Mouse (Mus musculus) heart, postnatal 36 days (tissue): ENCODE measurements around the gene Gipc2. TPM values are rescaled to one million over a fixed set of nuclear protein-coding genes. Genes with fewer than 3 reads are reported as not detected.
A peak's percentile ranks its signal among the peaks of the same experiment; 100 is the strongest.

ENCODE experiments used
- DNase-seq, 2 experiments: peaks; one replicate each; pipeline ENCODE4 v3.0.0; 2021 to 2022
- intact Hi-C: fragments of 180-260 bp; cut with DNase I; formaldehyde crosslinking; loops from one replicate; pipeline ENCODE4 v1.15.1; 2025
- total RNA-seq, 2 experiments: library from RNA; stranded (reverse); gene quantifications; 2 replicates each; pipeline ENCODE4 v1.2.3; 2021

The Gipc2 gene
- total RNA-seq, 2 experiments from 2014 or later = 3.5 to 3.6 TPM

DNA sequence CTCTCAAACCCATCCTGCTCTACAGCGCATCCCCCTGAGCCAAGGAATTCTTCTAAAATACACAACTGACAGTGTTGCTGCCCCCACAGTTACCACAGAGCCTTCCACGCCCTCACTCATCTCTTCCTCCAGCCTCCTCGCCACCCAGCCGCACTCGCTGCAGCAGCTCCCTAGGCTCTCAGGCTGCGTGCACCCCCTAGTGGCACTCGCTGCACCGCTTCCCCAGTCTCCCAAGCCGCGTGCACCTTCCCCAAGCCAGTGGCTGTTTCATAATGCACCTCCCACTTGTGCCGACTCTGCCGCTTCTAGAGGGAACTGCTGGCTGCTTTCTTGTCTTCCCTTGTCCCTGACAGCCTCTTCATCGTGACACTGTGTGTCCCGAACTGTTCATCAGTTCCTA is 60.7 kb downstream of the Gipc2 start:
- intact Hi-C loops = no loop called here
- peak; percentile 52 to 68 for DNase-seq

DNA sequence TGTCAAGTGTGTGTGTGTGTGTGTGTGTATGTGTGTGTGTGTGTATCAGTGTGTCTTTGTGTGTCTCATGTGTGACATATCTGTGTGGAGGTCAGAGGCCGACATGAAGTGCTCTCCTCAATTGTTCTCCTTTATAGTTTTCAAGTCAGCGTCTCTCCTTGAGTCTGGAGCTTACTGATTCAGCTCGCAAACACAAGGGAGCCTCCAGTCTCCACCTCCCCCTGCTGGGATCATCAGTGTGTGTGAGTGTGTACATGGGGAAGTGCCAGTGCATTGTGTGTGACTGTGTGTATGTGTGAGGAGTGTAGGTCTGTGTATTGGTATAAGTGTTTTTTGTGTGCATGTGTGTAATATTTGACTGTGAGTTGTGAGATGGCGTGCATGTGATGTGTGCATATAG is 62.6 kb downstream of the Gipc2 start:
- DNase-seq = no peak
- intact Hi-C loops = no loop called here

DNA sequence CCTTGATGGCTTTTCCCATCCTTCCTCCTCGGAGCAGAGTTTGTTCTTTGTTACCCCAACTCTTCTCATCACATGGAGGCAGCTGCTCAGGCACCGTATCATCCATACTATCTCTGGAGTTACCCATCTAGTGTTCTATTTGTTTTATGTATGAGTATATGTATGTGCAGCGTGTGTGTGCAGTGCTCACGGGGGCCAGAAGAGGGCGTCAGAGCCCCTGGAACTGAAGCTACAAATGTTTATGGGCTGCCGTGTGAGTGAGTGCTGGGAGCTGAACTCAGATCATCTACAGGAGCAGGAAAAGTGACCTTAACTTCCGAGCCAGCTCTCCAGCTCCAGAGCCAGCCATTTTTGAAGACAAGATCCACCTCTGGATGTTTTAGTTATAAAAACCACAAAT is 64.6 kb downstream of the Gipc2 start:
- no peak for DNase-seq
- intact Hi-C loops = no loop called here

DNA sequence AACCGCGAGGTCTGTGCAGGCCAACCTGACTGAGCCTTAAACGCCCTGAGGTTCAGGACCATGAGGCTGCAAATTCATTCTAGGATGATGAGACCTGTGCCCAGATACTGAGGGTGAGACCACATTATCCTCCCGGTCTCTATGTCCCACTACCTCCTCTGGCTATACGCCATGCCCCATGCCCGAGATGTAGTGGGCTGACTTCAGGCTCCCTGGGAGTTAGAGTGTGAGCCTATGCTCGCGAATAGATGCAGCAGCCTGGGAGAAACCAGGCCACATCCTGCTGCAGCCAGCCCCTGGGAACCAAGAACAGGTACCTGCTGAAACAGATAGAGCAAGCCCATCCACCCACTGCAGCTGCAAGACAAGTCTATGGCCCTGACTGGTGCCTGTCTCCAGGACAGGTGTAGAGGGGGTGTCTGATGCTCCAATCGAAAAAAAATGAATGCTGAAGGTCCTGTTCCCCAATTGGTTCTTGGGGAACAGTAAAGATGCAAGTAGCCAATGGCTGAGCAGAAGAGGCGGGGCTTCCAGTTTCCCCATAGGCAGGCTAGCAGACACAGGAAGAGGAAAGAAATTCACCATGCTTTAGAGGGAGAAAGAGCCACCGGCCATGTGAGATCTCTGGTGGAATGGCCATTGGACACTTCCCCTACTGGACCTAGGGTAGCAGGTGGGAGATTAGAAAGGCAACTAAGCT is 65.8 kb downstream of the Gipc2 start:
- intact Hi-C loops = no loop called here

DNA sequence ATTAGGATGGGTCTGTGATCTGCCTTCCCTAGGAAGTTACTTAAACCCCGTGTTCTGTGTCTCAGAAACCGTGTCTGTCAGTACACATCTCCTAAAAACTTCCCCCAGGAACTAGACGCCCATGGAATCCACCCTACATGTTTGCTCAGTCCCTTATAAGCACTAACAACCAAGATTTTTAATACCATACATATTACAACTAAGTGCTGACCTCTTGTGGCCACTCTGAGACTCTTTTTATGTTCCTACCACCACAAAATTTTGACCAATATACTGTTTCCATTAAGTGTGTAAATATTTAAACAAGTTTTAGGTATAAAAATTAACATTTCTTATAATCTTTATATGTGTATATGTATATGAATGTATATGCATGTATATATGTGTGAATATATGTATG is 71.0 kb downstream of the Gipc2 start:
- intact Hi-C loops = loop anchor here (2.0 kb wide), 1 partner anchor 378 kb away; no protein-coding TSS in a partner anchor
- DNase-seq = peak in 1 of 2 experiments; percentile 21

More for the DNA sequence above, 65.8 kb downstream of the Gipc2 start:
- no peak for DNase-seq

DNA sequence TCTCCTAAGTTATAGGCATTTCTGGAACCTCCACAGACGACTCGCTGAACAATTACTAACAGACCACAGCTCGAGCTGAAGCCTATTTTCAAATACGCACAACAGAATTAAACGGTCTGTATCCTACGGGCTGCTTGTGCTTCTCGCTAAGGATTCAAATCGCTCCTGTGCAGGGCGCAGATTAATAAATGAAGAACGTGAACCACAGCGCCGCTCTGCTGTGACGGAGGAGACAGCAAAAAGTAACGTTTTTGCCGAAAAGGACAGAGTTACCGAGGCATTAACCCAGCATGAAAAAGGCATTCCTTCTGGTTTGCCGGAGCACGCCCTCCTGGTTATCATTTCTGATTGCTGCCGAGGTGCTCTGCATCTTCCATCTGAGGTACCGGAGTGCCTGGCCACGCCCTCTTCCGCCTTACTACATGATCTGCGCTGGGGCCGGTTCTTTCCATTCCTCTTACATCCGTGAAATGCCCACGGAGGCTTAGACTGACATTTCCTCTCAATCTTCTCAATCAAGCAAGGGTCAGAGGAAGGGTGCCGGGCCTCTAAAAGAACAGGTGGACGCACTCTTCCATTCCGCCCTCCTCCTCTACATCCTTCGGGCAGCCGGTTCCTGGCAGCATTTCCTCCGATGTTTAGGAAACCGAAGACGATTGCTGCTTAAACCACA is 73.5 kb downstream of the Gipc2 start:
- intact Hi-C loops = no loop called here
- DNase-seq = no peak

DNA sequence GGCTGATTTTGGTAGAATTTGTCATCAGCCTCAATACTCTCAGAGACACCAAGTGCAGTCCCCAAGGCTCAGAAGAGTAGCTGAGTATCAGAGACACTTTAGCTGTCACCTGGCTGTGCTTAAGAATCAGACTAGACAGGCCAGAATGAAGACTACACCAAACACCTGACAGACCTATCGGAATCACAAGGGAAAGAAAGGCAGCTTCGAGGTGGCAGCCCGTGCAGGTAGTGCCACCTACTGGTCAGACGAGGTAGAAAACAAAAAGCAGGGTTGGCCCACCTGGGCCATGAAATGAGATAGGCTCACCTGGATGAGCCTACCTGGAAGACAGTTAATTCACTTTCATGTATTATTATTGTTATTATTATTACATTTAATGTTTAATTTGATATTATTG is 76.9 kb downstream of the Gipc2 start:
- peak; percentile 49 to 64 for DNase-seq
- intact Hi-C loops = loop anchor here (1.0 to 2.0 kb wide), 3 partner anchors 253 to 314 kb away; no protein-coding TSS in a partner anchor

DNA sequence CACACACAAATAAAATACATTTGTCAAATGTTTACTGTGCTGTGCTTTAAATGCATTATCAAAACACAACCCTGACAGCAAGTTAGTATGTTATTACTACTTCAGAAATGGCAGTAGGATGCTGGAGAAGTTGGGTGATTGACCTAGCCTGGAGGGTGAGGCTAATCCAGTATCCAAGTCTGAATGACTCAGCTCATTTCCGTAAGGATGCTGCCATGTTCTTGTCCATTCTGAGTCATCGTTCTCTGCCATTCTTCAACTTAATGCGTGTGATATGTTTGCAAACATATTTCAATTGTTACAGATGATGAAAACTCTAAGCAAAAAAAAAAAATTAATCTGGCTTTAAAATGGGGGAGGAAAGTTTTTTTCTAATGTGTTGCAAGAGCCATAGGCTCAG is 84.6 kb downstream of the Gipc2 start:
- intact Hi-C loops = no loop called here
- DNase-seq = no peak

DNA sequence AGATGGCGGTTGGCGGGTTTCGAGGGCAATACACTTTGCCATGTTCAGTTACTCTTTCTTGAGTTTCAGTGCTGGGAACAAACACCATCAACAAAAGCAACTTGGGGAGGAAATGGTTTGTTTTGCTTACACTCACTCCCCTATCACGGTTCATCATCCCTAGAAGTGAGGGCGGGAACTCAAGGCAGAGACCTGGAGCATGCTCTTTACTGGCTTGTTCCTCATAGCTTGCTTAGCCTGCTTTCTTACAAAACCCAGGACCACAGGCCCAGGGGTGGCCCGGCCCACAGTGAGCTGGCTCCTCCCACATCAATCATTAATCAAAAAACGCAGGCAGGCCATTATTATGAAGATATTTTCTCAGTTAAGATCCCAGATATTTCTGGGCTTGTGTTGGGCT is 89.9 kb downstream of the Gipc2 start:
- DNase-seq = no peak
- intact Hi-C loops = no loop called here

DNA sequence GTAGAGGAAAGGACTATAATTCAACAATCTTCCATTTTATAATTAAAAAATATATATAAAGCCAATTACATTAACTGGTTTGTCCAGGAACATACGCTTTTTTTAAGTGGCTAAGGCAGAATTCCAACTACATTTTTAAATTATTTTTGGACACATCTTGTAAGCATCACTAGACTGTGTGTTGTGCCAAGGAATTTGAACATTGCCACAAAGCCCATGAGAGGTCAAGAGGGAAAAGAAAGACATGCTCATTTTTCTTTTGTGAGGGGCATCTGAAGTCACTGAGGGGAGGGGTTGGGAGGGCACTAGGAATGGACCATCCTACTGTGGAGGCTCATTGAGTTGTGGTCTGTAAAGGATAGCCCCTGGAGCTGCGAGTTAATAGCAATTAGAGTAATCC is 97.0 kb downstream of the Gipc2 start:
- intact Hi-C loops = no loop called here
- no peak for DNase-seq

DNA sequence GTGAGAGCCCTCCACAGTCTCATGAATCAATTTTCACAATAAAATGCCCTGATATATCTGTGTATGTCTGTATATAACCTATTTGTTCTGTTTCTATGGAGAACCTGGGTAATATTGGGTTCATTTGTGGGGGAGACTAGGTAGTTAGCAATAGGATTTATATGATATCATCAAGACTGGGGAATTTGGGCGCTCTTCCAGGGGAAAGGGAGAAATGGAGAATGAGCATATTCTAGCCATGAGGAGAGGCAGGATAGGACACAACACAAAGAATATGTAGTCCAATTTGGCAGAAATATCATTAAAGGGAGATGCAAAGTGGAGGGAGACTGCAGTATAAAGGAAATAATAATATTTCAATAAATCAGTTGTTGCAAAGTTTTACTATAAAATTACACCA is 97.7 kb downstream of the Gipc2 start:
- DNase-seq = no peak
- intact Hi-C loops = no loop called here

DNA sequence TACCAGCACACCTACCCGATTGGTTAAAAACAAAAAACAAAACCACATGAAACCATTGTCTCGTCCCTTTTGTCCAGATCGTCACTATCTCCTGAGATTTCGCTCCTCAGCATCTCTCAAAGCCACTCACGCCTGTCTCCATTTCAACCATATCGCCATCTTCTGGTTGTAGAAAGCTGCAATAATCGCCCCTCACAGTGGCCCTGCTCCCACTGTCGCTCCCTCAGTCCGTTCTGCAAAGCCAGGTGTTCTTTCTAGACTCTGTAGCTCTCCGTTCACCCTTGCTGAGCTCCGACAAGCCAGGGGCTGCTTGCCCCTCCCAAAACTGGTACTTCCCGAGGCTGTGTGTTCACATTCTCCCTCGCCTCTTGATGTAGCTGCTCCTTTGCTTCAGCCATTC is 99.3 kb downstream of the Gipc2 start:
- intact Hi-C loops = loop anchor here (1.0 kb wide), 1 partner anchor 230 kb away; no protein-coding TSS in a partner anchor
- peak; percentile 6 to 8 for DNase-seq

DNA sequence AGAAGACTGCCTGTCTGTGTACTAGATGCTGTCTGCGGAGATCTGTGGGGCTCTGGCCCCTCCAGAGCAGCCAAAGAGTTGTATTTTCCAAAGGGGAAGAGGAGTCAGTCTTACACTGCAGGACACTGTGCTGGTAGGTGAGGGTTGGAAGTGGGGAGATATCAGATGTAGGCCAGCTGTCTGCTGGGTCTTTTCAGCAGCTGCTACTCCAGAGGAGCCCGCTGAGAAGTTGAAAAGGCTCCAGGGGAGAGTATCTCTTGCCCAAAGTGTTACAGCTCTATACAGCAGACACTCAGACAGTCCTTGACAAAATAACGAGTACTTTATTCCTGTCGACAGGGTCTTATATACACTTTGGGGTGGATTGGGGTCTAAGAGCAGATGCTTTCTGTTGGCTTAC is 100.2 kb downstream of the Gipc2 start:
- no peak for DNase-seq
- intact Hi-C loops = loop anchor here (1.0 kb wide), 1 partner anchor 230 kb away; no protein-coding TSS in a partner anchor

DNA sequence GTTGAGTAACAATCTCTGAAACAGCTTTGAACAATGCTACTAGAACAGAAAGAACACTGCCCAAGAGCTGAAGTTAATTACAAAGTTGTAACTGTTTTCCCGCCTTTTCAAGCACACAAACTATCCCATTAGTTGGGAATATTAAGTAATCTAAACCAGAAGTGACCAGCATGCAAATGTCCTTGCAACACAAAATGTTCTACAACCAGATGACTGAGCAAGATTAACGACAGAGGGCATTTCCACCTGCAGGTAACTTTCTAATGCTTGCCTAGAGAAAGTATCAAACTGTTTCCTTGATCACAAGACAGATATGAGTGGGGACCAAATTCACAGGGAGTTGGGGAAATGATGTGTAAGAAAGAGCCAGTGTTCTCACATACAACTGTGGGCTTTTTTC is 101.9 kb downstream of the Gipc2 start:
- intact Hi-C loops = no loop called here
- DNase-seq = no peak

DNA sequence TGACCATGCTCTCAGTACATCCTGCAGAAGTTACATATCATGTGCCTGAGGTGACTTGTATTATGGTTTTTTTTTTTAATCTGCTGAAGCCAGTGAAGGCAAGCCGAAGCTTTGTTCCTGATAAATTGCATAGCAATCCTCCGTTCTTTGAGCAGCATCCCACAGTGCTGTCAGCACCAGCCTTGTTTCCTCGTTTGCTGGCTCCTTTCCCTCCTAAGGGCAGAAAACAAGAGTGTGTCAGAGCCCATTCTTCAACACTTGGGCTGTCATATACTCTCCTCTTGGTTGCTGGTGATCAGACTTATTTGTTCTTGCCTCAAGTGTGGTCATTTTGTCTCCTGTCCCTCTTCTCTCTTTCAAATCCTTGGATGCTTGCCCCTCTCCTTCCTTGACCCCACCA is 103.2 kb downstream of the Gipc2 start:
- DNase-seq = peak; percentile 17 to 18
- intact Hi-C loops = no loop called here

DNA sequence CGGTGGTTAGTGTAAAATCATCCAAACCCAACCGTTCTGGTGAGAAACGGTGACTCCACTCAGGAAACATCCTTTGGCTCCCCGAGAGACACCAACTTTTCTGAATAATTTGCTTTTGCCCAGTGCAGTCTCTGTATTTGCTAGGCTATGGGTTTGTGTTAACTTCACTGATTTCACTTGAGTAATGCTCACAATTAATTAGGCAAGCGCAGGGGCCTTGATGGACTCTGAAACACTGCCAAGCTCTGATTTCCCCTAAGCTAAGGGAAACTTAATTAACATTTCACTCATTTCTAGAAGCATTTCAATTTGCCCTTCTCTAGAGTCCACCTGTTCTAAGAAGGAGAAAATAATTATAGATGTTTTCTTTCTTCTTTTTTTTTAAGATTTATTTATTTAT is 104.9 kb downstream of the Gipc2 start:
- no peak for DNase-seq
- intact Hi-C loops = no loop called here

DNA sequence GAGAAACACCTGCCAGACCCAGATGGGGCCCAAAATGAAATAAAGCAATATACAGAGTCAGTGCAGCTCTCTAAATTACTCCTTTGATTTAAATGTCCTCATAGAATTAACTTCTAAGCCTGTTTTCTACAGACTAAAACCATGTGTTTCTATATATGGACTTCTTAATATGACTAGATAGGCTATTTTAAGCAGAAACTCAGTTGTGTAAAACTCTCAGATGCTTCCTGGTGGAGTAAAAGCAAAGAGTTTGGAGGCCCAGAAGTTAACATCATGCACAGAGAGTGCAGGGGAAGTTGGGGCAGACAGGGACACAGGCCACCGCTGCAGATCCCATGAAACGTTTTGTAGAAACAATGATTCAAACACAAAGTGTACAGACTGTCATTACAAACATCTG is 107.8 kb downstream of the Gipc2 start:
- intact Hi-C loops = no loop called here
- DNase-seq = no peak

DNA sequence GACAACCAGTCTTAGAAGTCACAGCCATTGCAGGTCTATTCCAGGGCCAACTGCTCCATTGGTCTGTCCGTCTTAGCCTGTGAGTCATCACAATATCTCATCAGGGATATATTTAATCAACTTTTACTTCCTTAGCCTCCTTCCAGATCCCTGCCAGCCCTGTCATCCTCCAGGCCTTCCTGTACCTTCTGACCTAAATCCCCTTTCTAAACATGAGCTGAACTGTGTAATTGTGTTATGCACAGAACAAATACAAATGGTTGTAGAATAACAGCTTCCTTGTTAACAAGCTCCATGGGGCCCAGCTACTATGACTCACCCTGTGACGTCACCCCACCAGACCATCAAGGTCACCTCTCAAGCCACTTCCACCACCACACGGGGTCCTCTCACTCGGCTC is 111.8 kb downstream of the Gipc2 start:
- DNase-seq = no peak
- intact Hi-C loops = no loop called here

DNA sequence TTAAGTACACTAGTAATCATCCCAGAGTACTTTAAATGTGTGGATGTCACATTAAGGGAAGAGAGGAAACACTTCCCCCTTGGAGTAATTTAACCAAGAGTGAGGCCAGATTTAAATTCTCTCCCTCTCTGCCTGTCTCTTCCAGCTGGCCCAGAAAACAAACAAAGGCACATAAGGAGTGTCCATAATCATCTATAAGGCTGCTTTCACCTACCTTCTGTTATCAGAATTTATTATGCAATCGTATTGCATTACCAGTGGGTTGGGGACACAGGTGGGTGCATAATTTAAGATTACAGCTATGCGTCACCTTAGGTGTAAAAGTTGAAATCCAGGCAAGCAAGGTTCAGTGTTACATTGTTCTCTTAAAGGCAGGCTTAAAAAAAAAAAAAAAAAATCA is 114.1 kb downstream of the Gipc2 start:
- intact Hi-C loops = no loop called here
- DNase-seq = no peak

DNA sequence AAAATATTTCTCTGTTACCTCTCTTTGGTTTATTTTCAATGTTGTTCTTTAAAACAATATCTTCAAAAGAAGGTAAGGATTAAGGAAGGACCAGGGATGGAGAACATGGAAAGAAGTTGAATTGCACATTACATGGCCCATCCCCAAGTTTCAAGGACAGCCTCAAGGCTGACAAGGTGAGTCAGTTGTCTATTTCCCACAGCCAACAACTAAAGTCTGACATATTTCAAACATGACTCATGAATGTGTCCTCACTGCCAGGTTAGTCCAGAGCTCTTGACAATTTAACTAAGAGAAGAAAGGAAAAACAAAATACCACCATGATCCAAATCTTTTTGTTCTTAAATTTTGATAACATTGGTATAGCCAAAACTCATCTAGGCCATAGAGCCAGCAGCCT is 118.1 kb downstream of the Gipc2 start:
- intact Hi-C loops = no loop called here

DNA sequence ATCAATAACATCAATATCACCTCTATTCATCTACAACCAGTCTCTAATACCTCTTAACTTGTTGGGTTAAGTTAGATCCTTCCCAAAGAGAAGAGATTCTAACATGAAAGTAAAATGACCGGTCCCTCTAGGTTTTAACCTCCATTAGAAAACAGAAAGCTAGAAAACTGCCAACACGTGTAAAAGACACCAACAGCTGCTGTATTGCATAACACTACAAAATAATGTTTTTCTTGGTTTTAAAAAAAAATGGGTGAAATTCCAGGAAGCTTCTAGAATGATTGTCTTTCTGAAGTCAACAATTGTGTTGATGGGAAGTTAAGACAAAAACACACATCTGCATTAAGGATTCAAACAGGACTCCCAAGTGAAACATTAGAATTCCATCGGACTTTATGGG is 119.1 kb downstream of the Gipc2 start:
- DNase-seq = no peak
- intact Hi-C loops = no loop called here

More for the DNA sequence above, 118.1 kb downstream of the Gipc2 start:
- DNase-seq = no peak
